Mouse (Mus musculus) mesoderm, embryonic 11.5 days (tissue): ENCODE data around the gene Prdm10.

Experiments used
- DNase-seq: peaks from one replicate; pipeline ENCODE4 v3.0.0-alpha.2; 2012; ENCODE audit warnings: low read depth, low spot score

The Prdm10 gene

DNA sequence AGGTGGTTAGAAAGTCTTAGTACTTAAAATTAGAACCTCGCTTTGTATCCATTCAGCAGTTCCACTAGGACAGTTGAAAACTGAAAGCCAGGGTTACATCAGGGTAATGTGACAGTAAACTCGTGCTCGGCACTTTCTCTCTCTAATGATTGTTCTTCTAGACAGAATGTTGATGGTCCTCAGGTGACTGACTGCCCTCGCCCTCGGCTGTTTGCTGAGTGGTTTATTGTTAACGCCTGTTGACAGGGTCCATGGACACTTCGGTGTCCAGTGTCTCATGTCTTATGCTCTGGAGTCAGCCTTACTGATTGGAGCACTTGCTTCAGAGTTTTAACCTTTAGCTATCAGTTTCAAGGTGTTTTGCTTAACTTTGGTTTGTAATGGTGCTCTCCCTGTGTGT is 73.7 kb downstream of the Prdm10 start:
- no peak for DNase-seq

DNA sequence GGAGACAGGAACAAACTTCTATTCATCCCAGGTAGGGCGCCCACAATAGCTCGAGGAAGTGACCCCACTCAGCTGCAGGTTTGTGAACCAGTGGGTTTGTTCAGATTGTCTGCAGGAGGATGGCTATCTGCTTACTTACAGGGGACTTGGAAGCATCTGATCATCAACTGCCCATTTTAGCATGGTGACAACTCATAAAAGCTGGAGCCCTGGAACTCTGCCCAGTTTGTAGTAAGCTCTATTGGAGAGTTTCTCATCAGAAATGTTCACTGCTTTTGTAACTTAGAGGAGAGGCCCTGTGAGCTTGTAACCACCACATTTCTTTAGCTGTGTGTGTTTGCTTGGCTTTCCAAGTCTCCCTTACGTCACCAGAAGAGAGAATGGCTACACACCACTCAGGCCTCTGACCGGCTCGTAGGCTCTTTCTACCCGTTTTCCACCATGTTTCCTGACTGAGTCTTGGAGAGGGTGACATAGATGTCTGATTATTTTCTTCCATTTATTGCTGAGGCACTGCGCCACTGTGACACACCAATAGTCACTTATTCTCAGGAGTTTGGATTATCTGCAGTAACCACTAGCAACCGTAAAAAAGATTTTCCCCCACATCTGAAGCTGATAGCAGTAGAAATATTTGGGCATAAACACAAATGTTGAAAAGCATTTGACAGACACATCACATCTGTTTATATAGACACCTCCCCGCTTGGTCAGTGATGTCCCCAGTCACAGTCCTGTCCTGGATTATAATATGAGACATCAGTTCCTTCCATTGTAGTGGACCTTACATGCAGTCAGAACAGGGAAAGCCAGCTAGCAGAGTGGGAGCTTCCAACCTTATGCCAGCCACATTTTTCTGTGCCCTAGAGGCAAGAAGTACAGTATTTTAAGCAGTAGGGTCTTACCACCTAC is 83.6 kb downstream of the Prdm10 start:
- no peak for DNase-seq

DNA sequence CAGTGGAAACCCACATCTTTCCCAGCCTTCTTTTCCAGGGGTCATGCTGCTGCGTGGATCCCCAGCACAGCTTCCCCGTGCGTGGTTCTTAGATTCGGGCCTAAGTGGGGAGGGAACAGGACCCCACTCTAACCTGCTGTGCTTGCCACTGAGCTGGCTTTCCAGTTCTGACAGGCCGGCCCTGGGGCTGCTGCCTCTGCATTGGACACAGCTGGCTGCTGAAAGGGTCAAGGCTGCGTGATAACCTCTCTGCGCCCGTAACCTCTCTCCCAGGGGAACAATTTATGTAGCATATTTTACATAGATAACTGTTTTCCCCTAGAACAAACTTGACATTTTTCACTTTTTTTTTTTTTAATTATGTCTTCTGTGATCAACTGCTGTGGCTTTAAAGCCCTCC is 84.7 kb downstream of the Prdm10 start:
- no peak for DNase-seq

DNA sequence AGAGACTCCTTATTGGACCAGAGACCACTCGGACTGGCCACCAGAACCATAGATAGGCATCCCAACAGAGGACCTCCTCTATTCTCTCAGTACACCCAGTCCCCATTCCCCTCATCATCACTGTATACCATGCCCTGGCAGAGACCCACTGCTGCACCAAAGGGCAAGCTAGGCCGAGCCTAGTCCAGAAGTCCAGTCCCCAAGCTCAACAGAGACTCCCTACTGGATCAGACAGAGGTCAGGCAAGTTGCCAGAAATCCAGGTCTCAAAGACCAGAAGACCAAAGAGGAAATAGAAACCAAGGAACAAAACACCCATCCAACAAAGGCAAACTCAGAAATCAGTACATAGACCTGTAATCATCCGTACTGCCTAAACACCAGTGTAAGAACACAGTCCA is 91.4 kb downstream of the Prdm10 start:
- DNase-seq: no peak

DNA sequence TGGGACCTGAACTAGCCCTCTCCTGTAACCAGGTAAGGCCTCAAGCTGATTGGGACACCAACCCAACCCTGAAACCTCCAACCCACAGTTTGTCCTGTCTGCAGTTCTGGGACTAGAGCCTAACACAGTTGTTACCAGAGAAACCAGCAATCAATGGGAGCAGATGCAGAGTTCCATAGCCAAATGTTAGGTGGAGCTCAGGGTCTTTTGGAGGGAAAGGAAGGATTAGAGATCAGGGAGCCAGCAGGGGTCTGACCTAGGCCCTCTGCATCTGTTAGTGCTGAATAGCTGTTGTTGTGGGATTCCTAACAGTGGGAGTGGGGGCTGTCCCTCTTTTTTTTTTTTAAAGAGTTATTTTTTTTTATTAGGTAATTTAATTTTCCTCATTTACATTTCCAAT is 96.3 kb downstream of the Prdm10 start:
- no peak for DNase-seq

DNA sequence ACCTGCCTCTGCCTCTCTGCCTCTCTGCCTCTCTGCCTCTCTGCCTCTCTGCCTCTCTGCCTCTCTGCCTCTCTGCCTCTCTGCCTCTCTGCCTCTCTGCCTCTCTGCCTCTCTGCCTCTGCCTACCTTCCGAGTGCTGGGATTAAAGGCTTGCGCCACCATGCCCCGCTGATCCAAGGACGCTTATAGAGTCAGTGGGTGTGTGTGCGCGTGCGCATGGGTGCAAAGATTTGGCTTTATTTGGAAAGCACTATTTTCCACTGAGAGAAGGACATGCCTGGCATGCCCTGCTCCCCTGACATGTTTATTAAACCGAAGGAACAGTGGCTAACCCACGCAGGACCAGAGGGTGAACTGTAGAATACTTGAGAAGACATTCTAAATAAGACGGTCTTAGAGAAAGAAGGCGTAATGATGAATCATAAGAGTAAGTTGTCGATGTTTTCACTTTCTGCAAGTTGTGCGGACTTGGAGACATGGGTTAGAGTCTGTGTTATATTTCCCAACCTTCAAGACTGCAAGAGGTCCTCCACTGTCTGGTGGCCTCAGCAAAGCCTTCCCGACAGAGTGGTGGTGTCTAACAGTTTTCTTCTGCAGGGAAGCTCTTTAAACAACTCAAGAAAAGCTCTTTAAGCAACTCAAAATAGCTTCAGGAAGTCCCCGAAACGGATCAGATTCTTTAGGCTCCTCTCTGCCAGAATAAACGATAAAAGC is 104.6 kb downstream of the Prdm10 start:
- no peak for DNase-seq

DNA sequence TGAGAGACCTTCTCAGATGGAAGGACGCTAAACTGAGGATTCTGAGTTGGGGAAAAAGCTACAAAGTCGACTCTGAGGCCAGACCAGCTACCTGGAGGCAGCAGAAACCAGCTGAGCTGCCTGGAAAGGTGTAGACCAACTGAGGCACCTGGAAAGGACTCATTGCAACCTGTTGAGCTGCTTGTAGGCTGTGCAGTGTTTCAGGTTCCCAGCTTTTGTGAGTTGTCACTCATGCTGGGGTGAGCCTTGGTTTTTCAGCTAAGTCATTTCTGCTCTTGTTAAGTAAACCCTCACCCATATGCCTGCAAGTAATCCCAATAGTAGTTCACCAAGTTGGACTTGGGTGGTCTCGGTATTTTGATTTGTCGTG is 105.1 kb downstream of the Prdm10 start:
- DNase-seq: no peak

DNA sequence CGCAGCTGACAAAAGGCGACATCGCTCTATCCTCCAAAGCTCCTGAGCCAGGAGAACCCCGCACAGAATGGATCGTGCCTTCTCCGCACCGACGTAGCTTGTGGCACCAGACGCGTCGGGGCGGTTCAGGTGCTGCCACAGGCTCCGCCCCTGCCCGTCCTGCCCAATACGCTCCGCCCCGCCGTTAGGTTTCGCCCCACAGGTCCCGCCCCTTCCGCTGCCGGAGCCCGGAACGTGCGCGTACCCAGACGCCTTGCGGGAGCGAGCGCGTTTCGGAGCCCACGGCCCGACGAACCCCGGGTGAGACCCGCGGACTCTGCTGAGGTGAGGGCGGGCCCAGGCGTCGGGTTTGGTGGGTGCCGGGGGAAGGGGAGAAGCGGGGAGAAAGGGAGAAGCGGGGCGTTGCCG is 105.6 kb downstream of the Prdm10 start, which contains the start of gene Nfrkb:
TSS of gene Nfrkb (plus strand) at position 246 of the 408 bp plus-strand sequence.
- DNase-seq: peak; percentile 94

DNA sequence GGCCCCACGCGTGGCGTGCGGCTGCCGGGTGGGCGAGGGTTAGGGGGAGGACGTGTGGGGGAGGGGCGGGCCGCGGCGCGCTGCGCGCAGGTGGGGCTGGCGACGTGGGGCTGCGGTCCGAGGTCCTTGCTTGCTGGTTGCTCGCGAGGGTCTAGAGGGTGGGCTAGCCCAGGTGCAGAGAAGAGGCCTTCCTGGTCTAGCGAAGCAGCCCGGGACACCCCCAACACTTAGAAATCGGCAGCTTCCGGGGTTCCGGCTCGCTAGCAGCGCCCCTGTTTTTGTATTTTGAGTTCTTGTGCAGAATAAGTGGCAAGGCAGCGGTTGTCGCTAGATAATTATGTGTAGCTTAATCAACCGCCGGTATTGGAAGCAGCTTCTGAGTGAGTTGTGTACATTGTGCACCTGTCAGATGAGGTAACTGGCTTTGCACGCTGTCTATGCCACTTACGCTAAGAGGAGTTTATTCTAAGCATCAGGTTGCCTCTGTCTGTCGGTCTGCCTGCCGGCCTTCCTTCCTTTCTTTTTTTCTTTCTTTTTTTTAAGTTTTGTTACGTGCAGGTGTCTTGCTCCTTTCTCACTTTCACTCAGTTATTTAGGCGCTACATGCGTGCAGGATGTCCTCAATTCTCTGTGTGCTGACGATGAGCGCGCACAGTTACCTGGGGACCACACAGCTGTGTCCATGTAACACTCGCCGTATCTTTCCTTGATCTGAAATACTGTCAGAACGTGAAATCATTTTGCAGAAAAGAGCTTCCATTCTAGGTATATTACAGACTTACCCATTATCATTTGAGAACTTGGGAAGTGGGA is 106.2 kb downstream of the Prdm10 start:
- DNase-seq: no peak

DNA sequence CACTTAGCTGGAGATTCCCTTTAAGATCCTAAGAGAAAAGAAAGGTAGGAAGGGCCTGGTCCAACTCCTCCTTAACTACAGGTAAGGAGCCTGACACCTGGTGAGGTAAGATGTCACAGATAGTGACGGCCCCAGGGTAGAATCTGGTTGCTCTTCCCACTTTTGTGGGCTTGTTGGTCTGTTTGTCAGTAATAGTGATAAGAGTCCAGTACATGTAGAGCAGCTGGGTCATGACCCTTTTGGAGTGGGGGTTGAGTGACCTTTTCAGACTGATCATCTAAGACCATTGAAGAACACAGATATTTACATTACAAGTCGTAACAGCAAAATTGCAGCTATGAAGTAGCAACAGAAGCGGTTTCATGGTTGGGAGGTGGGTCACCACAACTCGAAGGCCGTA is 106.9 kb downstream of the Prdm10 start:
- DNase-seq: no peak

DNA sequence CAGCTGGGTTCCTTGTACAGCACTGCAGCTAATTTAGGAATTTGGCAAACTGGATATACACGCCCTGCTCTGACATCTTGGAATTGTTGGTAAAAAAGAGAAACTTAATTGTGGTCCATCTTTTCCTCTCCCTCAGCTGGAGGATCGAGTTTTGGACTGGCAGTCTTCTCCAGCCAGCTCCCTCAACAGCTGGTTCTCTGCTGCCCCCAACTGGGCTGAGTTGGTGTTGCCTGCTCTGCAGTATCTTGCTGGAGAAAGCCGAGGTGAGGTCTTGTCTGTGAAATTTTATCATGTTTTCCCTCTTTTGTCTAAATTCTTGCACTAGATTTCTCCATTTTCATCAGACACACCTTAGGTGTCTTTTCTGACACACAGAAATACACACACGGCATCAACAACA is 120.1 kb downstream of the Prdm10 start:
- DNase-seq: peak; percentile 69

DNA sequence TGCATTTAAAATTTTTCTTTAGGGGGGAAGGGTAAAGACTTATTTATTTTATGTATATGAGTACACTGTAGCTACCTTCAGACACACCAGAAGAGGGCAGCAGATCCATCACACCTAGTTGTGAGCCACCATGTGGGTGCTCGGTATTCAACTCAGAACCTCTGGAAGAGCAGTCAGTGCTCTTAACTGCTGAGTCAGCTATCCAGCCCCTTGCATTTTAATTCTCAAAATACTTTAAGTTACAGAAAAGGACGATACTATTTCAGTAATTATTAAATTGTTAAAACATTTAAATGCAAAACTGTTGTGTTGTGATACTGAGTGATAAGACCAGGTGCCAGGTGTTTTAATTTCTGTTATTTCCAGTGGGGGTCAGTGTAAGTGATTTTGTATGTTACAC is 124.0 kb downstream of the Prdm10 start:
- DNase-seq: no peak

DNA sequence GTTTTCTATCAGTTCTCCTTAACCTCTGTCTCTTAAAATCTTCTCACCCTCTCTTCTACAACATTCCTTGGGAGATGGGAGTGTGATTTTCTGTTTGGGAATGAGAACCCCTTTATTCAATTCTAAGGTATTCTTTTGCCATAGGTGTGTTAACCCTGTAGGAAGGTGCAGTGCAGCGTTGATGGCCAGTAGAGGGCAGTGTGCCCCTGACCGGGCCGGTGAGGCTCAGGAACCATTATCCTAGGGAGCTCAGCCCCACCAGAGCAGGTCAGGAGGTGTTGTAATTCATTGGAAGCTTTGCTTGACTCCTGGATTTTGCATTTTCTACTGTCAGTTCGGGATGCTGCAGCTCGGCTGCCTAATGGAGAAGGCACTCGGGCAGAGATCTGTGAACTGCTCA is 124.9 kb downstream of the Prdm10 start:
- DNase-seq: peak; percentile 35

DNA sequence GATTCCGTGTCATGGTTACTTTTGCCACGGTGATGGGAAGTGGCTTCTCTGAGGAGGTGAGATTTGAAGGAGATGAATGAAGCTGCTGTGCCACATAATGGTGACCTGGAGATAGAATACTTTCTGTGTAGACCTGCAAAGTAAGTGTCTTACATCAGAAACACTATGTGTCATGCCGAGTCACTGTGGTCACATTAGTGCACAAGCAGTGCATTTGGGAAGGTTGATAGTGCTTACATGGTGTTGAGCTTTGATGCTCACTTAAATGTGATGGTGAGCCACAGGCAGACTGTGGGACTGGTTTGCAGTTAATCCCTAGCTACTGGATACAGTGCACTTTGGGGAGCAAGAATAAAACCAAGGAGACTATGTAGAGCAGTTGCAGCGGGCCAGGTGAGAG is 131.8 kb downstream of the Prdm10 start:
- DNase-seq: no peak

DNA sequence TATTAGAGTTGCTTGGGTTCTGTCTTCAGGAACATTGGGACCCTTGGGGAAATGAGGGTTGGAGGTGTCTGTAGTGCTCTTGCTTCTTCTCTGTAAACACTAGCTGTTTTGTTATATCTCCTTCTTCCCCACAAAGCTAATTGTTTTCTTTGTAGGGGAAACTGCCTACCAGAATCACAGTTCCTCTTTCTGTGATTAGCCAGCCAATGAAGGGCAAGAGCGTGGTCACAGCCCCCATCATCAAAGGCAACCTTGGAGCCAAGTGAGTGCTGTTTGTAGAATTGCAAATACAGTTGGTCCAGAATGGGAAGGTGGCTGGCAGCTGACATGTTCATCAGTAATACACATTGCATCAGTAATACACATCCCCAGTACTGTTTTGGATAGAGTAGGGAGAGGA is 138.5 kb downstream of the Prdm10 start:
- no peak for DNase-seq

DNA sequence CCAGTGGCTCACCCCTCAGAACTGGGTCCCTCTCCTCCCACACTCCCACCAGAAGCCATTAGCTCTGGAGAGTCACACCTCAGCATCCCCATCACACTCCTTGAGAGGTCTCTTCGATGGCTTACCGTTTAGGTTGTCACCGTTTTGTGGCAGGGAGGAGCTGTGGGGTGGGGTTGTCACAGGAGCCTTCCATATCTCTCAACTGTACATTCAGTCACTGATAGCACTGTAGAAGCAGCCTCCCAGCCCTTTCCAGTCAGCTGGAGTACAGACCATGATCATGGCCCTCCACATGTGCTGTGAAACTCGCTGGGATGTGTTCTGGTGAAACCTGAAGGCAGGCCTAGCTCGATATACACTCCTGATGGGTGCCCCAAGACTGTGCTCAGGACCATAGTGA is 141.8 kb downstream of the Prdm10 start:
- DNase-seq: no peak

DNA sequence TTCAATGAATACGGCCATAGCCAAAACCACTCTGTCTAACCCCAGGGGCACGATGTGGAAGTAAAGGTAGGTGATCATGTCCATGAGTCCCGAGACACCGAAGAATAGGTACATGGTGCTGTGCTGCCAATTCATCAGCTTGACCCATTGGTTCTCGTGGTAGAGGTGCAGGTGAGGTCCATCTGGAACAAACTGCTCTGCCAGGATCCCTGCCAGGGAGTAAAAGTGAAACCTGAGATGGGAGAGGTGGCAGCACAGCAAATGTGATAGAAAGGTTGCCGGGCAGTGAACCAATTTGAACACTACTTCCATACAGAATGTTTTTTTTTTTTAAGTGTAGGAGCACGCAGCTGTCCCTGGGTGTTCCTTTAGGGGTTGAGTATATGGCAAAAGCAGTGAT is 148.6 kb downstream of the Prdm10 start:
- DNase-seq: no peak

DNA sequence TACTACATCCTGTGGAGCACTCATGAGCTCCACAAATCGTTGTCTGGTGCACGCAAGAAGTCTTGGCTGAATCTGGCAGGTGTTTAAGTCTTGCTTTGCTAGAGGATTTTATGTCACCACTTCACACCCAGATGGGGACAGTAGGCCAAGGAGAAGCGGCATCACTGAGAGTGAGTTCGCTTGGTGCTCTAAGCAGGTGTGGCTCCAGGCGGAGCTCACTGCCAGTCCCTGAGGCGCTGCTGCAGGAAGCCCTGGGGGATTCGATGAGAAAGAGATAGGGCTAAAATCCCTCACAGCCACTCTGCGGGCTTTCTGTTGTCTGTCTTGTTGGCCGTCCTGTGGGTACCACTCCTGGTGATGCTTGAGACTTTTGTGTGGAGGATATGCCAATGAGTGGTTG is 149.7 kb downstream of the Prdm10 start:
- DNase-seq: no peak
